Mouse (Mus musculus): ENCODE results near the gene Ttll10.

The Ttll10 gene

GRCm38 (mm10) chr4:156065156-156065894, 6.1 kb upstream of the Ttll10 start:
- in situ Hi-C loops (cut with MseI, MboI): no loop called here

GRCm38 (mm10) chr4:156064510-156064897, 5.3 kb upstream of the Ttll10 start:
- in situ Hi-C loops (cut with MseI, MboI): no loop called here

- in situ Hi-C loops (cut with MseI, MboI): no loop called here
Measured at GRCm38 (mm10) chr4:156063861-156064509, 4.8 kb upstream of the Ttll10 start.

- in situ Hi-C loops (cut with MseI, MboI): no loop called here
Measured at GRCm38 (mm10) chr4:156059713-156060112, 499 bp upstream of the Ttll10 start.

- in situ Hi-C loops (cut with MseI, MboI): no loop called here
Measured at GRCm38 (mm10) chr4:156058826-156059225, 388 bp downstream of the Ttll10 start.

- in situ Hi-C loops (cut with MseI, MboI): no loop called here
Measured at GRCm38 (mm10) chr4:156057702-156058101, 1.5 kb downstream of the Ttll10 start.

GRCm38 (mm10) chr4:156055173-156055572, 4.0 kb downstream of the Ttll10 start:
- in situ Hi-C loops (cut with MseI, MboI): no loop called here

GRCm38 (mm10) chr4:156054606-156055005, 4.6 kb downstream of the Ttll10 start:
- in situ Hi-C loops (cut with MseI, MboI): no loop called here

GRCm38 (mm10) chr4:156054130-156054529, 5.1 kb downstream of the Ttll10 start:
- in situ Hi-C loops (cut with MseI, MboI): no loop called here

GRCm38 (mm10) chr4:156053113-156053512, 6.1 kb downstream of the Ttll10 start:
- in situ Hi-C loops (cut with MseI, MboI): no loop called here

- in situ Hi-C loops (cut with MseI, MboI): no loop called here
Measured at GRCm38 (mm10) chr4:156050391-156050980, 8.7 kb downstream of the Ttll10 start.

- in situ Hi-C loops (cut with MseI, MboI): no loop called here
Measured at GRCm38 (mm10) chr4:156049779-156050178, 9.4 kb downstream of the Ttll10 start.

- in situ Hi-C loops (cut with MseI, MboI): no loop called here
Measured at GRCm38 (mm10) chr4:156044754-156045153, 14.5 kb downstream of the Ttll10 start.

- in situ Hi-C loops (cut with MseI, MboI): no loop called here
Measured at GRCm38 (mm10) chr4:156034901-156035300, 24.3 kb downstream of the Ttll10 start.

- in situ Hi-C loops (cut with MseI, MboI): no loop called here
Measured at GRCm38 (mm10) chr4:156034301-156034700, 24.9 kb downstream of the Ttll10 start.

- in situ Hi-C loops (cut with MseI, MboI): no loop called here
Measured at GRCm38 (mm10) chr4:156033476-156034119, 25.6 kb downstream of the Ttll10 start.

- in situ Hi-C loops (cut with MseI, MboI): no loop called here
Measured at GRCm38 (mm10) chr4:156032856-156033255, 26.4 kb downstream of the Ttll10 start.

GRCm38 (mm10) chr4:156031593-156032391, 27.4 kb downstream of the Ttll10 start:
- in situ Hi-C loops (cut with MseI, MboI): no loop called here

- in situ Hi-C loops (cut with MseI, MboI): no loop called here
Measured at GRCm38 (mm10) chr4:156031255-156031592, 28.0 kb downstream of the Ttll10 start.

GRCm38 (mm10) chr4:156030651-156031118, 28.5 kb downstream of the Ttll10 start:
- in situ Hi-C loops (cut with MseI, MboI): no loop called here

GRCm38 (mm10) chr4:156028580-156028979, 30.6 kb downstream of the Ttll10 start:
- in situ Hi-C loops (cut with MseI, MboI): no loop called here

- in situ Hi-C loops (cut with MseI, MboI): no loop called here
Measured at GRCm38 (mm10) chr4:156026013-156026412, 33.2 kb downstream of the Ttll10 start, which contains the start of gene Tnfrsf18. Tnfrsf18 (plus strand) TSS chr4:156026164.
